Mouse (Mus musculus): ENCODE data around the gene Ide. TPM values are rescaled to one million over a fixed set of nuclear protein-coding genes. Genes with fewer than 3 reads are reported as not detected.

Ide gene
- polyA plus RNA-seq, 1 experiment = 94.3 TPM

DNA sequence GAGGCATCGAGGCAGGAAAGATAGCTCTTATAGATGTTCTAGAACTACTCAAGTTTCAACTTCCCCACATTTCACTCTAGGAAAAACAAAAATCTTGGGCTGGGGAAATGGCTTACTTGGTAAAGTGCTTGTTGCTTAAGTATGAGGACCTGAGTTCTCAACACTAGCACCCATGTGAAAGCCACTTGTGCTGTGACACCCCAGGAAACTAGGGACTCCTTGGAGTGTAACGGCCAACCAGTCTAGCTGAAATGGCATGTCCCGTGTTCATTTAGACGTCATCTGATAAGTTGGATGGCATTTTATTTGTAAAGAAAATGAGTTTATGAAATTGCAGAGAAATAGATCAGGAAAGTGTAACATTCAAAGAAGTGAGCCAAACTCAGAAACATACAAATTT is 32.3 kb upstream of the Ide start:
- Histone ChIP-seq H3K4me3 (ENCODE audit: insufficient read depth, low read depth, low read length) (no peak overlapping the region), H3K4me1 (ENCODE audit: control insufficient read depth, insufficient read depth, low read length) (no peaks in the 10 kb centered on the region), H3K27ac (ENCODE audit: insufficient read depth, low read depth, low read length) (no peak overlapping the region)
- TF ChIP-seq CTCF (IDR thresholded peaks at IDR 0.05; ENCODE audit: insufficient read depth, low read depth, low read length) (no peak), POLR2A (IDR thresholded peaks at IDR 0.05; ENCODE audit: insufficient read depth, low read depth, low read length) (no peak)
- 92% methylated on average over 4 of the region's 4 CpGs for WGBS

DNA sequence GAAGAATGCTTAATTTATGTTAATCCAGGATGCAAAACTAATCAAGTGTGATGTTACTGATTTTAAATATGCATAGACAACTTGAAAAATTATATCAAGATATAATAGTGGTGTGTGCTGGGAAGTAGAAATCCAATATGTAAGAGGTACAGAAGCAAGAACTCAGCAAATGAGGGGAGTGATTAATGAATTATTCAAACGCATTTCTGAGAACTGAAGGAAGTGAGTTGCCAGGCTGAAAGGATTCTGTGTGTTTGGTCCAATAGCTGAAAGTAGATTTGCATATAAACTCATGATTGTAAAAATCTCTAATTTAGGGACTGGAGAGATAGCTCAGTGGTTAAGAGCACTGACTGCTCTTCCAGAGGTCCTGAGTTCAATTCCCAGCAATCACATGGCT is 31.3 kb upstream of the Ide start:
- Histone ChIP-seq H3K4me3 (ENCODE audit: insufficient read depth, low read depth, low read length) (no peak overlapping the region), H3K27ac (ENCODE audit: insufficient read depth, low read depth, low read length) (no peak overlapping the region), H3K4me1 (ENCODE audit: control insufficient read depth, insufficient read depth, low read length) (no peaks in the 10 kb centered on the region)
- WGBS = 18% methylated on average over 1 of the region's 1 CpGs
- TF ChIP-seq POLR2A (IDR thresholded peaks at IDR 0.05; ENCODE audit: insufficient read depth, low read depth, low read length) (no peak), CTCF (IDR thresholded peaks at IDR 0.05; ENCODE audit: insufficient read depth, low read depth, low read length) (no peak)

DNA sequence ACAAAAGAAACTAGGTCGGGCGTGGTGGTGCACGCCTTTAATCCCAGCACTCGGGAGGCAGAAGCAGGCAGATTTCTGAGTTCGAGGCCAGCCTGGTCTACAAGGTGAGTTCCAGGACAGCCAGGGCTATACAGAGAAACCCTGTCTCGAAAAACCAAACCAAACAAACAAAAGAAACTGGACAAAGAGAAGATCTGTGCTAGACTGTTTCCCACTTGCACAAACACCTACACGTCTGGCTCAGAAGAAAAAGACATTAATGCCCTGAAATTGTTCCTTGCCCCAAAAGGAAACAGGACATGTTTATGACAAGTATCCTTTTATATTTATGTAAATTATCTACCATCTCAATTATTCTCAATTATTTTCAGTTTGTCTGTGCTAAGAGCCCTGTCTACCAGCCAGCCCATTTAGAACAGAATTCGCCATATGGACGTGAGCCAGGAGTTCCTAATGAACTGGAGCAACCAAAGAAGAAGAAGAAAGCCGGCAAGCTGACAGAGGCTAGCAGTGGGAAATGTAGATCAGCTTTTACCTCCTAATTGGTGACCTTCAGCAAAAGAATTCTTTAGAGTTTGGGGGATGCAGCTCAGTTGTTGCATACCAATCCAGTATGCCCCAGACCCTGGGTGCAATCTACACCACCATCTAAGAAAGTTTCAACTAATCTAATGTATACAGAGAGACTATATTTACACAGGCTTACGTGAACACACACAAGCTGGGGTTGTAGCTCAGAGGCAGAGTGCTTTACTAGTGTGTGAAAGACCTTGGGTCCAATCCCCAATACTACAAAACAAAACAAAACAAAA is 25.7 kb upstream of the Ide start:
- no peaks in the 10 kb centered on the region for H3K4me1 ChIP-seq (ENCODE audit: control insufficient read depth, insufficient read depth, low read length)
- no peak overlapping the region for H3K4me3 ChIP-seq (ENCODE audit: insufficient read depth, low read depth, low read length)
- H3K27ac ChIP-seq (ENCODE audit: insufficient read depth, low read depth, low read length) = no peak overlapping the region
- no peak for TF ChIP-seq POLR2A (IDR thresholded peaks at IDR 0.05; ENCODE audit: insufficient read depth, low read depth, low read length)
- TF ChIP-seq CTCF (IDR thresholded peaks at IDR 0.05; ENCODE audit: insufficient read depth, low read depth, low read length) = no peak
- 64% methylated on average over 11 of the region's 11 CpGs for WGBS

DNA sequence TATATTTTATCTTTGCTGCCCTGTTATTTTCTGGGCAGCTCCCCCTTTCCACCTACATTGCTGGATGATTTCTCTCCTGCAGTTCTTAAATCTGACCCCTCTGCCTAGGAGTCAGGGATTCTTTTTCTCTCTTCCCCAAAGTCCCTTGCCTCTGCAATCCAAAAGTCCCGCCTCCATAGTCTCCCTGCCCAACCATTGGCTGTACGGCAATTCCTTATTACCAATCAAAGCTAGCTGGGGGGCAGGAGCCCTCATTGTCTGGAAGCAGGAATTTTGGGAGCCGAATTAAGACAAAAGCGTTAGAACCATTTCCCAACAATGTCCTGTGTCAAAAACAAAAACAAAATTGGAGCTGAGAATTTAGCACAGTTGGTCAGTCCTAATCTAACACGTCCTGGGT is 24.9 kb upstream of the Ide start:
- no peak overlapping the region for H3K4me3 ChIP-seq (ENCODE audit: insufficient read depth, low read depth, low read length)
- no peak for TF ChIP-seq CTCF (IDR thresholded peaks at IDR 0.05; ENCODE audit: insufficient read depth, low read depth, low read length)
- no peak for TF ChIP-seq POLR2A (IDR thresholded peaks at IDR 0.05; ENCODE audit: insufficient read depth, low read depth, low read length)
- H3K27ac ChIP-seq (ENCODE audit: insufficient read depth, low read depth, low read length) = no peak overlapping the region
- no peaks in the 10 kb centered on the region for H3K4me1 ChIP-seq (ENCODE audit: control insufficient read depth, insufficient read depth, low read length)
- 50% methylated on average over 5 of the region's 5 CpGs for WGBS

DNA sequence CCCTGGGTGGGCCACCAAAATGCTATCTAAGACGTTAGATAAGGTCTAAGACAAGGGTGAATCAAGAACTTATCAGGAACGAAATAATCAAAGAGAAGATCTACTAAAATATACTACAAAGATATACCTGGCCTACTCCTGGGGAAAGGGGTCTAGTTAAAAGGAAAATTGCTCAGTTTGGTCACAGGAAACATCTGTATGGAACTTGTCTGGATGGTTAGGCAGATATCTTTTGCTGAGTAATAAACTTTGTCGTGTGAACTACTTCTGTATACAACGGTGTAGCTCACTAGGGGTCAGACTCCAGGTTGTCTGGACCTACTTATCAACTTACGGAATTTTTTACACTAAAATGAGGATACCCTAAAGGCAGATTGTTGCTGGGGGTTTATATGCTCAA is 22.4 kb upstream of the Ide start:
- Histone ChIP-seq H3K4me3 (ENCODE audit: insufficient read depth, low read depth, low read length) (no peak overlapping the region), H3K4me1 (ENCODE audit: control insufficient read depth, insufficient read depth, low read length) (no peaks in the 10 kb centered on the region), H3K27ac (ENCODE audit: insufficient read depth, low read depth, low read length) (no peak overlapping the region)
- TF ChIP-seq CTCF (IDR thresholded peaks at IDR 0.05; ENCODE audit: insufficient read depth, low read depth, low read length) (no peak), POLR2A (IDR thresholded peaks at IDR 0.05; ENCODE audit: insufficient read depth, low read depth, low read length) (no peak)
- 81% methylated on average over 5 of the region's 5 CpGs for WGBS

DNA sequence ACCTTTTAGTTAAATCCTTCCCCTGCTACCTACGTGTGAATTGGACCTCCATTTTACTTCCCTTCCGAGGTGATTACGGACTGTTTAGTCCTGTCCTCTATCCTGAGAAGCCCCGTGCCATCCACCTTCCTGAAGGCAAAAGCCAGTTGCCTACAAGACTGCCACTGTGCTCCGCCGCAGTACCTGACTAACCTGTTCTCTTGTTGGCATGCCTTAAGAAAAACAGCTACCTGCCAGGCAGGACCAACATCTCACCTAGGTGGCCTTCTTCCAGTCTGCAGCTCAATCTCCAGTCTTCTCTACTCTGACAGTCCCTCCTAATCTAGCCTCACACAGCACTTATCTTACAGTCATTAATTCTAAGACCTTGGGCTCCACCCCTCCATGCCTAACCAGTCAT is 15.7 kb upstream of the Ide start:
- TF ChIP-seq CTCF (IDR thresholded peaks at IDR 0.05; ENCODE audit: insufficient read depth, low read depth, low read length) (no peak), POLR2A (IDR thresholded peaks at IDR 0.05; ENCODE audit: insufficient read depth, low read depth, low read length) (no peak)
- Histone ChIP-seq H3K4me3 (ENCODE audit: insufficient read depth, low read depth, low read length) (no peak overlapping the region), H3K4me1 (ENCODE audit: control insufficient read depth, insufficient read depth, low read length) (peaks cover 2% of the 10 kb centered on the region), H3K27ac (ENCODE audit: insufficient read depth, low read depth, low read length) (no peak overlapping the region)
- WGBS = 93% methylated on average over 6 of the region's 6 CpGs

DNA sequence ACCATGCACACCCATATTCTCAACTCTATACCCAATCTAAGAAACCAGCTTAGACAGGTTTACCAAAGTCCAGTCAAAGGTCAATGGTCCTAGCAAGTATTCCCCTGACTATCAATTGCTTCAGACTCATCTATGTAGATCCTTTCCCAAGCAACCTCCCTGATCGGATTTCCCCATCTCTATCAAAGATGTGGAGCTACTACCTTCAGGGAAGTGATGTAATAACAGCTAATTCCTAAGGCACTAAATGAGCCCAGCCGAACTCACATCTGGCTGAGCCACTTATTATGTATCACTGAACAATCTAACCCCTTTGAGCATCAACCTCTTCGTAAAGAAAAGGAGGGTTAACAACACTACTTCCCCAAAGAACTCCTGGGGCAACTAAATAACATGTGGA is 15.1 kb upstream of the Ide start:
- WGBS = 92% methylated on average over 3 of the region's 3 CpGs
- Histone ChIP-seq H3K4me3 (ENCODE audit: insufficient read depth, low read depth, low read length) (no peak overlapping the region), H3K27ac (ENCODE audit: insufficient read depth, low read depth, low read length) (no peak overlapping the region), H3K4me1 (ENCODE audit: control insufficient read depth, insufficient read depth, low read length) (peaks cover 4% of the 10 kb centered on the region)
- TF ChIP-seq CTCF (IDR thresholded peaks at IDR 0.05; ENCODE audit: insufficient read depth, low read depth, low read length) (no peak), POLR2A (IDR thresholded peaks at IDR 0.05; ENCODE audit: insufficient read depth, low read depth, low read length) (no peak)

DNA sequence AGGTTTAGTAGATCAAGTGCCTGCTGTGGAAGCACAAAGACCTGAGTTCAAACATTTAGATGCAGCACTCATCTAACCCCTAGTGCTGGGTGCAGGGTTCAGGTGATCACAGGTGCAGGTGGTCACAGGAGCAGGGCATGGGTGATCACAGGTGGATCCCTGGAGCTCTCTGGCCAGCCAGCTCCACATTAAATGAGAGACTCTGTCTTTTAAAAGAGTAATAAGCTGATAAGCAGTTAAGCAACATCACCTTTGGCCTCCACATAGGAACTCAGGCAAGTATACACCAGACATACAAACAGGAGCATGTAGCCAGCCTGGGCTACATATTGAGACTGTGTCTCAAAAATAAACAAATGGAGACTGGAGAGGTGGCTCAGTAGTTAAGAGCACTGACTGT is 11.3 kb upstream of the Ide start:
- Histone ChIP-seq H3K4me3 (ENCODE audit: insufficient read depth, low read depth, low read length) (no peak overlapping the region), H3K27ac (ENCODE audit: insufficient read depth, low read depth, low read length) (no peak overlapping the region), H3K4me1 (ENCODE audit: control insufficient read depth, insufficient read depth, low read length) (peaks cover 4% of the 10 kb centered on the region)
- TF ChIP-seq POLR2A (IDR thresholded peaks at IDR 0.05; ENCODE audit: insufficient read depth, low read depth, low read length) (no peak), CTCF (IDR thresholded peaks at IDR 0.05; ENCODE audit: insufficient read depth, low read depth, low read length) (no peak)

DNA sequence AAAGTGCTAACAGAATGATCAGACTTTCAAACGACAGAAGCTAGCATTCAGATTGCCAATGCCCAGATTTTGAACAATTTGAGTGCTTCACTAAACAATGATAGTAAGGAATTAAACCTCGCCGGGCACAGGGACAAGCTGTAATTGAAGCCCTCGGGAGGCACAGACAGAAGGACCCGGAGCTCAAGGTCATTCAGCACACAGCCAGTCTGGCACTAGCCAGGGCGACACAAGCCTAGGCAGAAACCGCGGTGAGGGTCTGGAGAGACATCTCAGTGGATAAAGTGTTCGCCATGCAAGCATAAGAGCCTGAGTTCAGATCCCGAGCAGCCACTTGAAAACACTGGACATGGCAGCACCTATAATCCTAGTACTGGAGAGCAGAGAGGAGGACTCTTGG is 10.7 kb upstream of the Ide start:
- TF ChIP-seq POLR2A (IDR thresholded peaks at IDR 0.05; ENCODE audit: insufficient read depth, low read depth, low read length) (no peak), CTCF (IDR thresholded peaks at IDR 0.05; ENCODE audit: insufficient read depth, low read depth, low read length) (no peak)
- Histone ChIP-seq H3K4me1 (ENCODE audit: control insufficient read depth, insufficient read depth, low read length) (peaks cover 4% of the 10 kb centered on the region), H3K4me3 (ENCODE audit: insufficient read depth, low read depth, low read length) (no peak overlapping the region), H3K27ac (ENCODE audit: insufficient read depth, low read depth, low read length) (no peak overlapping the region)
- WGBS = 45% methylated on average over 10 of the region's 10 CpGs

All from olfactory bulb, adult 2 months (tissue).